Mouse (Mus musculus): ENCODE data around the gene Kif9. TPM values are rescaled to one million over a fixed set of nuclear protein-coding genes. Genes with fewer than 3 reads are reported as not detected.

The Kif9 gene
- total and polyA plus RNA-seq, 3 experiments, result 0.10 to 2.1 (median 2.0) TPM

DNA sequence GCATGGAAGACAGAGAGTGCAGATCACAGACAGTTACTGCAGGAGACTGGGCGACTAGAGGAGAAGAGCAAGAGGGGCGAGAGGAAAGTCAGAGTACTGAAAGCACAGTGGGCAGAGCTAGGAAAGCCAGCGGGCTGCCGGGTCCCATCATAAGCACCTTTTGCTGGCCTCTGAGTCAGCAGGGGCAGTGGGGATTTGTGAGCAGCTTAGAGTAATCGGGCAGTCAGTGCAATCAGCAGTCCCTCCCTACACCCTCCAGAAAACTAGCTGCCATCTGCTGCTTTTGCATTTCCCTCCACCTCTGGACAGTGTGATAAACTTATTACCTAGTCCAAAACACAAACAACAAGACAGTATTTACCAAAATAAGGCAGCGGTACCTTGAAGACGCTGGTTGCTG is 14.4 kb upstream of the Kif9 start:
- ATAC-seq (ENCODE audit: extremely low read depth, insufficient number of reproducible peaks, low FRiP score, poor library complexity, severe bottlenecking) (no peak), DNase-seq (ENCODE audit: low spot score) (no peak)
- no peak overlapping the region for H3K4me3 ChIP-seq (ENCODE audit: low read depth, low read length)
- H3K4me1 ChIP-seq (ENCODE audit: insufficient read depth, low read depth, low read length), result peaks cover 70% of the 10 kb centered on the region
- H3K27me3 ChIP-seq (ENCODE audit: insufficient read depth, low read length), result no peaks in the 10 kb centered on the region
- peaks cover 42% of the 10 kb centered on the region for H3K36me3 ChIP-seq (replicated peaks)
- TF ChIP-seq TAL1 (conservative IDR thresholded peaks at IDR 0.05; ENCODE audit: low read depth, low read length) (no peak), GATA2 (IDR thresholded peaks at IDR 0.05; ENCODE audit: borderline replicate concordance, low read depth, low read length) (no peak), CTCF (IDR thresholded peaks at IDR 0.05; ENCODE audit: low read depth, low read length) (no peak), GATA1 (IDR thresholded peaks at IDR 0.05; ENCODE audit: borderline replicate concordance, low read length) (no peak), POLR2AphosphoS5 (IDR thresholded peaks at IDR 0.05; ENCODE audit: insufficient replicate concordance, low read depth, low read length) (no peak)
- H3K9me3 ChIP-seq (replicated peaks), result no peaks in the 10 kb centered on the region

DNA sequence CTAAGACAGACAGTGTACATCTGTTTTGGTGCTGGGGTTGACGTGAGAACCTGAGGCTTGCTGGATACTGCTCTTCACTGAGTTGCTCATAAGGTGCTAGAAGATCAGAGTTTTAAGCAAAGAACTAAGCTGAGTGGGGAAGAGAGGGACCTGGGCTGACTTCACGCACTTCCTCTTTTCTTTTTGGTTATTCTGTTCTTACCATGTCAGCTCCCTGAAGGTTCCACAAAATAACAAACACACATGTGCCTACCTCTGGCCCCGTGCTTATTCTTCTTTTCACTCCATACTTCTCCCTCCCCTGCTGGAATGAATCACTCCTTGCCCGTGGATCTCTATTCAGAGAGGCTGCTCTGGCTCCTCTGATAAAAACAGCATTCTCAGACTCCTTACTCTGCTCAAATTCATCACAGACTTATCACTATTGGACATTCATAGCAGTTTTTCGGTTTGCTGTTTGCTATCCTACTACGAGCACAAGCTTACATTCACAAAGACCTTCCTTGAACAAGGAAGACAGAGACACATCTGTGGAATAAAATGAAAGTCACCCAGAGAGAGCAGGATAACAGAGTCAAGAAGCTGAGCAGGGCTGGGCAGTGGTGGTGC is 12.7 kb upstream of the Kif9 start:
- H3K36me3 ChIP-seq (replicated peaks), result peaks cover 45% of the 10 kb centered on the region
- H3K4me3 ChIP-seq (ENCODE audit: low read depth, low read length), result no peak overlapping the region
- ATAC-seq (ENCODE audit: extremely low read depth, insufficient number of reproducible peaks, low FRiP score, poor library complexity, severe bottlenecking) (peak; percentile 25; the same call in 1 of the 2 replicates), DNase-seq (ENCODE audit: low spot score) (peak; percentile 62)
- TF ChIP-seq GATA2 (IDR thresholded peaks at IDR 0.05; ENCODE audit: borderline replicate concordance, low read depth, low read length) (no peak), CTCF (IDR thresholded peaks at IDR 0.05; ENCODE audit: low read depth, low read length) (no peak), TAL1 (conservative IDR thresholded peaks at IDR 0.05; ENCODE audit: low read depth, low read length) (no peak), GATA1 (IDR thresholded peaks at IDR 0.05; ENCODE audit: borderline replicate concordance, low read length) (no peak), POLR2AphosphoS5 (IDR thresholded peaks at IDR 0.05; ENCODE audit: insufficient replicate concordance, low read depth, low read length) (no peak)
- H3K27me3 ChIP-seq (ENCODE audit: insufficient read depth, low read length), result no peaks in the 10 kb centered on the region
- no peaks in the 10 kb centered on the region for H3K9me3 ChIP-seq (replicated peaks)
- H3K4me1 ChIP-seq (ENCODE audit: insufficient read depth, low read depth, low read length), result peaks cover 53% of the 10 kb centered on the region

DNA sequence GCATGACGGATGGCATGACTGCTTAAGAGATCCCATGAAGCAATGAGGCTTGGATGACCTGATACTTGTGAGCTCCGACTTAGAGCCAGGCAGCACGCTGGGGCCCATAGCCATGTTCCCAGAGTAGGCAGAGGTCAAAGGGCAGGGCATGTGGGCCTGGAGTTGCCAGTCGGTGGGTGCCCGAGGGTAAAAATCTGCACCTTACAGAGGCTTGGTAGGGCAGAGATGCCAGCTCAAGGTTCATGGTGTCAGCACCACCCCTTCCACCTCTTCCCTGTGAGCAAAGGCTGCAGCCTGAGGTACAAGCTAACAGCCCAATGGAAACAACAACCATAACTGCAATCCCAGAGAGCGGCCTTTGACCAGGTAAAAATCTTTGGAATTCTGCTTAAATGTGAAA is 11.4 kb upstream of the Kif9 start:
- H3K4me1 ChIP-seq (ENCODE audit: insufficient read depth, low read depth, low read length), result peaks cover 42% of the 10 kb centered on the region
- DNase-seq (ENCODE audit: low spot score) (no peak), ATAC-seq (ENCODE audit: extremely low read depth, insufficient number of reproducible peaks, low FRiP score, poor library complexity, severe bottlenecking) (no peak)
- H3K9me3 ChIP-seq (replicated peaks), result no peaks in the 10 kb centered on the region
- H3K4me3 ChIP-seq (ENCODE audit: low read depth, low read length), result no peak overlapping the region
- H3K27me3 ChIP-seq (ENCODE audit: insufficient read depth, low read length), result no peaks in the 10 kb centered on the region
- no peak for TF ChIP-seq CTCF (IDR thresholded peaks at IDR 0.05; ENCODE audit: low read depth, low read length)
- no peak for TF ChIP-seq GATA1 (IDR thresholded peaks at IDR 0.05; ENCODE audit: borderline replicate concordance, low read length)
- TF ChIP-seq TAL1 (conservative IDR thresholded peaks at IDR 0.05; ENCODE audit: low read depth, low read length), result no peak
- no peak for TF ChIP-seq GATA2 (IDR thresholded peaks at IDR 0.05; ENCODE audit: borderline replicate concordance, low read depth, low read length)
- TF ChIP-seq POLR2AphosphoS5 (IDR thresholded peaks at IDR 0.05; ENCODE audit: insufficient replicate concordance, low read depth, low read length), result no peak
- H3K36me3 ChIP-seq (replicated peaks), result peaks cover 50% of the 10 kb centered on the region

DNA sequence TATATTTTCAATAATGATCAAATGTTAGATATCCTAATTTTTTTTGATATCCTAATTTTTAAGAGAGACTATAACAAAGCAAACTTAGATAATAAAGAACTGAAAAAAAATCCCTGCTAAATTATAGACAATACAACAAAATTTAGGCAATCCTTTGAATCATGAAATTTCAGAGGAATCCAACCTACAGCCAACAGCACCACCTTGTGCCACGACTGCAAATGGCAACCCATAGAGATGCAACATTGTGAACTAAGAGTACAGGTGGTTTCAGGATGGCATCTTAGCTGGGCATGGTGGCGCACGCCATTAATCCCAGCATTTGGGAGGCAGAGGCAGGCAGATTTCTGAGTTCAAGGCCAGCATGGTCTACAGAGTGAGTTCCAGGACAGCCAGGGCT is 10.6 kb upstream of the Kif9 start:
- Histone ChIP-seq H3K36me3 (replicated peaks) (peaks cover 43% of the 10 kb centered on the region), H3K4me3 (ENCODE audit: low read depth, low read length) (no peak overlapping the region), H3K4me1 (ENCODE audit: insufficient read depth, low read depth, low read length) (peaks cover 36% of the 10 kb centered on the region), H3K27me3 (ENCODE audit: insufficient read depth, low read length) (no peaks in the 10 kb centered on the region), H3K9me3 (replicated peaks) (no peaks in the 10 kb centered on the region)
- ATAC-seq (ENCODE audit: extremely low read depth, insufficient number of reproducible peaks, low FRiP score, poor library complexity, severe bottlenecking), result no peak
- TF ChIP-seq POLR2AphosphoS5 (IDR thresholded peaks at IDR 0.05; ENCODE audit: insufficient replicate concordance, low read depth, low read length) (no peak), GATA1 (IDR thresholded peaks at IDR 0.05; ENCODE audit: borderline replicate concordance, low read length) (no peak), CTCF (IDR thresholded peaks at IDR 0.05; ENCODE audit: low read depth, low read length) (no peak), GATA2 (IDR thresholded peaks at IDR 0.05; ENCODE audit: borderline replicate concordance, low read depth, low read length) (no peak), TAL1 (conservative IDR thresholded peaks at IDR 0.05; ENCODE audit: low read depth, low read length) (no peak)
- no peak for DNase-seq (ENCODE audit: low spot score)

DNA sequence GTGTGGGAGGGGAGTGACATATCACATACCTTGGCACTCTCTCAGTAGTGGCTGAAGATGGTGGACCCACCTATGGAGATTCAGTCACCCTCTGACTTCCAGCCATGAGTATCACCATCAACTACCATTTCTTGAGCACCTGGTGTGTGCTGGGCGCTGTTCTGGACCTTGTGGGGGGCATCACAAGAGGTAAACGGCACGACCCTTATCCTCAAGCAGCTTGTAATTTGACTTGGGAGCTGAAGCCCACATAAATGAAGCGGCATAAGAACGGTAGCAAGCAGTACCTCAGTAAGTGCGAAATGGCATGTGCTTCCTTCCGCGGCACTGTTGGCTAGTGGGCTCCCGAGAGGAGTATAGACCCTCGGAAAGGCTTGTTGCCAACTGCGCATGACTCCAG is 1.2 kb downstream of the Kif9 start:
- ATAC-seq (ENCODE audit: extremely low read depth, insufficient number of reproducible peaks, low FRiP score, poor library complexity, severe bottlenecking) (no peak), DNase-seq (ENCODE audit: low spot score) (no peak)
- no peaks in the 10 kb centered on the region for H3K9me3 ChIP-seq (replicated peaks)
- no peak overlapping the region; the same call in 1 of the 2 replicates for H3K4me3 ChIP-seq (ENCODE audit: low read depth, low read length)
- H3K4me1 ChIP-seq (ENCODE audit: insufficient read depth, low read depth, low read length), result peaks cover 24% of the 10 kb centered on the region
- TF ChIP-seq TAL1 (conservative IDR thresholded peaks at IDR 0.05; ENCODE audit: low read depth, low read length) (no peak), GATA2 (IDR thresholded peaks at IDR 0.05; ENCODE audit: borderline replicate concordance, low read depth, low read length) (no peak), CTCF (IDR thresholded peaks at IDR 0.05; ENCODE audit: low read depth, low read length) (no peak), POLR2AphosphoS5 (IDR thresholded peaks at IDR 0.05; ENCODE audit: insufficient replicate concordance, low read depth, low read length) (no peak), GATA1 (IDR thresholded peaks at IDR 0.05; ENCODE audit: borderline replicate concordance, low read length) (no peak)
- no peaks in the 10 kb centered on the region for H3K27me3 ChIP-seq (ENCODE audit: insufficient read depth, low read length)
- H3K36me3 ChIP-seq (replicated peaks), result peaks cover 10% of the 10 kb centered on the region

DNA sequence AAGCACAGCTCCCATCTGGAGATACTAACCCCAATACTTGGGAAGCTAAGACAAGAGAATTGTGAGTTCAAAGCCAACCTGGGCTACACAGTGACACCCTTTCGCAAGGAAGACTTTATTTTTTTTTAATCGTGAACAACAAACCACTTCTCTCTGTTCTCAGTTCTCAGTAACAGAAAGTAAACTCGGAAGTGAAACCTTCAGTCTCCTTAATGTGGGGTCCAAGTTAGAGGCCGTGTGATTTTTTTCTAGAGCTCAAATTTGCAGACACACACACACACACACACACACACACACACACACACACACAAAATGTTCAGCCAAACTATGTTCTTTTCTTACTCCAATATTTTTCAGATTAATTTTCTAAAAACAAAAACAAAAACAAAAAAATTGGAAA is 1.9 kb downstream of the Kif9 start:
- peaks cover 24% of the 10 kb centered on the region for H3K4me1 ChIP-seq (ENCODE audit: insufficient read depth, low read depth, low read length)
- DNase-seq (ENCODE audit: low spot score), result no peak
- no peak for ATAC-seq (ENCODE audit: extremely low read depth, insufficient number of reproducible peaks, low FRiP score, poor library complexity, severe bottlenecking)
- TF ChIP-seq CTCF (IDR thresholded peaks at IDR 0.05; ENCODE audit: low read depth, low read length), result no peak
- no peak for TF ChIP-seq GATA2 (IDR thresholded peaks at IDR 0.05; ENCODE audit: borderline replicate concordance, low read depth, low read length)
- no peak for TF ChIP-seq GATA1 (IDR thresholded peaks at IDR 0.05; ENCODE audit: borderline replicate concordance, low read length)
- no peak for TF ChIP-seq POLR2AphosphoS5 (IDR thresholded peaks at IDR 0.05; ENCODE audit: insufficient replicate concordance, low read depth, low read length)
- TF ChIP-seq TAL1 (conservative IDR thresholded peaks at IDR 0.05; ENCODE audit: low read depth, low read length), result no peak
- peaks cover 3% of the 10 kb centered on the region for H3K36me3 ChIP-seq (replicated peaks)
- peaks cover 4% of the 10 kb centered on the region; the same call in 1 of the 2 replicates for H3K27me3 ChIP-seq (ENCODE audit: insufficient read depth, low read length)
- H3K9me3 ChIP-seq (replicated peaks), result no peaks in the 10 kb centered on the region
- no peak overlapping the region for H3K4me3 ChIP-seq (ENCODE audit: low read depth, low read length)
